Mouse (Mus musculus): ENCODE data around the gene Pbx3. TPM values are rescaled to one million over a fixed set of nuclear protein-coding genes. Genes with fewer than 3 reads are reported as not detected.

Pbx3 gene
- 126 and 187 TPM in 2 replicates for polyA plus RNA-seq (2012; rRNA removed)

DNA sequence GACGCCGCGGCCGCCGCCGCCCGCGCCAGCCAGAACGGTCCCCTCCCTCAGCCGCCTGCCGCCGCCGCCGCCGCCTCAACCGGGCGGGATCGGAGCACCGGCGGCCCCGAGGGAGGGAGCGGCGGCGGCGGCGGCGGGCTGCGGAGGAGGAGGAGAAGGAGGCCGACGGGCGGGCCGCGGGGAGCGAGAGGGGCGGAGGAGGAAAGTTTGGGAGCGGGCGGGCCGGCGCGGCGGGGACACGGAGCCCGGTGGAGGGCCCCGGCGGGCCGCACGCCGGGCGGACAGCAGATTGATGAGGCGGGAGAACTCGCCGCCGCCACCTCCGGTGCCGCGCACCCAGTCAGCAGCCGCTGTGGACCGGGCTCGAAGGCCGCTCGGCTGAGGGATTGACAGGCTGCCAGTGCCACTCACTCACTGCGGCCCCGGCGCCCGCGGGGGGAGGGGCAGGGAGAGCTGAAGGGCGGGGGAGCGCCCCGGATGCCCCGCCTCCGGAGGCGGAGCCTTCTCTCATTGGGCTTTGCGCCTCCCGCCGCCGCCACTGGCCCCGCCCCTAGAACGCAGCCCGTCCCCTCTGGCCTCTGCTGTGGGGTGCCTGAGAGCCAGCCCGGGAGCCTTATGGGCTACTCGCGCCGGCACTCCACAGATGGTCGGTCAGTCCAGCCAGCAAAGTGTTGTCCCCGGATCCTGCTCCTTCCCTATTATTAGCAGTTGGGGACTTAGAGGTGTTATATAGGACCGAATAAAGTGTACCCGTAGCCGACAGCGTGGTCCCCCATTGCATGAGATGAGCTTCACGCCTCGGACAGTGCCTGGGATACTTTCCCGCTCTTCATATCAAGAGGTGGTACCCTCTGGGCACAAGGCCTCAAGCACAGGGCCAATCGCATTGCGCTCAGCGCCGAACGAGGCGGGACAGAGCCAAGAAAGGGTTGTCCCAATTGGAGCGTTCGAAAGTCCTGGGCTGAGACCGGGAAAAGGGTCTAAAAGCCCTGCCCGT is at the start of gene Pbx3:
Gene Pbx3, minus strand, starts transcription at position 838 of the 997 bp plus-strand sequence.
- TF ChIP-seq POLR2A (IDR thresholded peaks at IDR 0.05; ENCODE audit: borderline replicate concordance, extremely low read depth, insufficient read depth, insufficient read length, poor library complexity, severe bottlenecking), result peak; percentile 91
- no peak for TF ChIP-seq CTCF (IDR thresholded peaks at IDR 0.05; ENCODE audit: borderline replicate concordance, extremely low read depth, insufficient read depth, insufficient read length)
- DNase-seq (ENCODE audit: low read depth), result peak; percentile 97

DNA sequence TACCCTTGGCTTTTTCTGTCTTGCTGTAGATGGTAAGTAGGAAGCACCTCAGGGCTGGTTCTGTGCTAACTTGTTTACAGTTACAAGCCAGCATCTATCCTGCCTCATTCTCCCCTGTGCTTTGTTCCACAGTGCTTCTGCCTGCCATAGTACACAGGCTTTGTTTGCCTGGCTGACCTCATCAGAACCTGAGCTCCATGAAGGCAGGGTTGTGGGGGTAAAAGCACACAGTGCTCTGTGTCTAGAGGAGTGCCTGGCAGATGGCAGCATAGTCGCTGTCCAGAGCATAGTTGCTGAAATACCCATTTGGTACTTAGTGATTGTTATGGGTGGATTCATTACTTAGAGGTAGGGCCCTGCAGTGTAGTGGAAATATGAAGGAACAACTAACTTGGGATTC is 47.3 kb upstream of the Pbx3 start:
- TF ChIP-seq CTCF (IDR thresholded peaks at IDR 0.05; ENCODE audit: borderline replicate concordance, extremely low read depth, insufficient read depth, insufficient read length), result no peak
- no peak for TF ChIP-seq POLR2A (IDR thresholded peaks at IDR 0.05; ENCODE audit: borderline replicate concordance, extremely low read depth, insufficient read depth, insufficient read length, poor library complexity, severe bottlenecking)
- no peak for DNase-seq (ENCODE audit: low read depth)

DNA sequence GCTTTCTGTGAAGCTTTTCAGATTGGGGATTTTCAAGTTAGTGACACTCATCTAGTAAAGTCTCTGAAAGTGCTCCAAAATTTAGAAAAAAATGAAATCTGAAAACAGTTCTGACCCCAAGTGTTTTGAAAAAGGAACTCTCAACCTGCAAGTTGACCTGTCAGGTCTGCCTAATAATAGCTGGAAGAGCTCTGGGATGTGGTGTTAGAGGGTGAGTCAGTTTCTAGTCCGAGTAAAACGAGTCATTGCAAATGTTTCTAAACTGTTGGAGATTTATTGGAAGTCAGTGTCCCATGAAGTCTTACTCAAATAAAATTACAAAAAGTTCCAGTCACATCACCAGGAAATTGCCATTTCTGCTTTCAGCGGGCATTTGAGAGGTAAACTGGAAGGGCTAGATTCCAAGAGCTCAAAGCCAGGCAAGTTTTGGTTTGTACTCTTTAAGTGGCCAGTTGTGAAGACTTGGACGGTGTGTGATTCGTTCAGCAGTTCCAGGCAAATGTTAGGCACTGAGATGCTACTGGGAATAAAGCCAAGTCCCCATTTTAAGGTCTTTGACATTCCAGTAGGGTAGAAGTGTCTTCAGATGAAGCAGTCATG is 36.9 kb upstream of the Pbx3 start:
- DNase-seq (ENCODE audit: low read depth), result no peak
- no peak for TF ChIP-seq POLR2A (IDR thresholded peaks at IDR 0.05; ENCODE audit: borderline replicate concordance, extremely low read depth, insufficient read depth, insufficient read length, poor library complexity, severe bottlenecking)
- TF ChIP-seq CTCF (IDR thresholded peaks at IDR 0.05; ENCODE audit: borderline replicate concordance, extremely low read depth, insufficient read depth, insufficient read length), result no peak

DNA sequence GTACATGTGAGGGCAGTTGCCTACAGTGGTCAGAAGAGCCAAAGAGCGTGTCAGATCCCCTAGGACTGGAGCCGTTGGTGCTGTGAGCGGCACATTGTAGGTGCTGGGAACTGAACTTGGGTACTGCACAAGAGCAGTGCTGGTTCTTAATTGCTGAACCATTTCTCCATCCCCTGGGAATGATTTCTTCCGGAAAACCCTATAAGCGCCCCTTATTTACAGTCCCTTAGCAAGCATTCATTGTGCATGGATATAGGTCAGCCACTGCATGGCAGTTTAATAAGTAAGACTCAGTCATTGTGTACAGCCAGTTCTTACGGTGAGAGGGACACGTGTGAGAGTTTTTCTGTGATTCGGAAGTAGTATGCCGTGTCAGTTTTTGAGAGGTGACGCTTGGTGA is 35.4 kb upstream of the Pbx3 start:
- no peak for DNase-seq (ENCODE audit: low read depth)
- TF ChIP-seq POLR2A (IDR thresholded peaks at IDR 0.05; ENCODE audit: borderline replicate concordance, extremely low read depth, insufficient read depth, insufficient read length, poor library complexity, severe bottlenecking), result no peak
- TF ChIP-seq CTCF (IDR thresholded peaks at IDR 0.05; ENCODE audit: borderline replicate concordance, extremely low read depth, insufficient read depth, insufficient read length), result no peak

DNA sequence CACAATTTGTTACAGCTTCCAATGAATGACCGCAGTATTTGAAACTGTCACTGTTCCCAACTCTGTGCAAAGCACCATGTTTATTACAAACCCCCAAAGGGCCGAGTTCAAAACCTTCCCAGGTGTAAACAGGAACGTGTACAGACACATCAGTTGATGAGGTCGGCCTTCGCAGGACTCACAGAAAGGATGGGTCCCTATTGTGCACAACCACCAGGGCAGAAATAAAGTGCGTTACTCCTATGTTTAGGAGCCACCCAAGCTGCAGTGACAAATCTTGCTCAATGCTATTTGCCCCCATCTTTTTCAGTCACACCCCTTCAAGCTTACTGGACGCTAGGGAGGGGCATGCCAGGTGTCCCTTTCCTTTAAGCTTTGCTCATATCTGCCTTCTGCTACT is 34.7 kb upstream of the Pbx3 start:
- no peak for DNase-seq (ENCODE audit: low read depth)
- TF ChIP-seq CTCF (IDR thresholded peaks at IDR 0.05; ENCODE audit: borderline replicate concordance, extremely low read depth, insufficient read depth, insufficient read length) (no peak), POLR2A (IDR thresholded peaks at IDR 0.05; ENCODE audit: borderline replicate concordance, extremely low read depth, insufficient read depth, insufficient read length, poor library complexity, severe bottlenecking) (no peak)

DNA sequence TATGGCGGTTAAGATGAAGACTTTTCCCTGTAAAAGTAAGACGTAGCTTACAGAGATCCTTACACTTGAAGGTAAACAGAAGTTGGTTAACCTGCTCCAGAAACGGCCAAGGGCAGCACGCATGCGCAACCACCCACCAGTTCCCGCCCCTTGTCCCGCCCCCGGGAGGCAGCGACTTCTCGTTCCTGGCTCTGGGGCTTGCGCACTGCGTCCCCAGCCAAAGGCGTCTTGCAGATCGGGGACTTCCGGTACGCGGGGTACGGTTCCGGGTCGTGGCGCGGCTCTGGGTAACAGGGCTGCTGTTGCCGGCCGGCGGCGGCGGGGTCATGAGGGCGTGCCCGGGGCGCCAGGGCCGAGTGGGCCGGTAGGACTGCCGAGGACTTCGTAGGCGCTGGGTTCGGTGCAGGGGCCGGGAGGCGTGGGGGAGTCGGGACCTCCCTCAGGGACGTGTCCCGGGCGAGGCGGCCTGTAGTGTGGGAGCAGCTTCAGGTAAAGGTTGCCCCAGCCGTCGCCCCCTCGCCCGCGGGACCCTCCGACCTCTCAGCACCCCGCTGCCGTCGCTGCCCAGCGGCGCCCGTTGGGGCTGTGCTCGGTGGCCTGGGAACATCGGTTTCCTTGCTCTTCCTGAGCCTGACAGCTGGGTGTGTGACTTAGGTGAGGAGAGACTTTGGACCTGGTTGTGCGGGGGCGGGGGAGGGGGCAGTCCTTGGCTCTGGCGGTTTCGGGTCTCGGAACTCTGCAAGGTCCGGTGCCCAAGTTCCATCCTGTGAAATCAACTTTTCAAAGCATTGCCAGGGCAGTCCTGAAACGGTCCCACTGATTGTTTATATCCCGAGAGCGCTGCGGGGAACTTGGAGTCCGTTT is 33.9 kb upstream of the Pbx3 start, which contains the start of gene Mapkap1:
Gene Mapkap1, plus strand, starts transcription at position 171 of the 864 bp plus-strand sequence.
- TF ChIP-seq CTCF (IDR thresholded peaks at IDR 0.05; ENCODE audit: borderline replicate concordance, extremely low read depth, insufficient read depth, insufficient read length) (no peak), POLR2A (IDR thresholded peaks at IDR 0.05; ENCODE audit: borderline replicate concordance, extremely low read depth, insufficient read depth, insufficient read length, poor library complexity, severe bottlenecking) (peak; percentile 80)
- peak; percentile 99 for DNase-seq (ENCODE audit: low read depth)

DNA sequence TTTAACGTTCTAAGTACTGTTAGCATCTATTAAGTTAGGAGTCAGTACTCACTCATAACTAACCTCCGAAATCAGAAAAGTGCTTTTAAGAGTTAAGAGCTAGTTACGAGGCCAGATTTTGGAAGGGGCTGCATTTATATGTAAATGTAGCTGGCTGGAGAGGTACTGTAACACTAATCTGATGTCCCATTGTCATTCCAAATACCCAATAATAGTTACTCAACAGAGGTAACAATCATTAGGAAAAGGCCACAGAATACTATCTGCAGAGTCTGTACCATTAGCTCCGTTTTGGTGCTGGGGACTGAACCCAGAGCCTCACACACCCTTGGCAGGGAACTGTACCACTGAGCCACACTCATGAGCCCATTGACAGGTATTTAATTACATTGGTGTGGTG is 26.6 kb upstream of the Pbx3 start:
- DNase-seq (ENCODE audit: low read depth), result no peak
- TF ChIP-seq CTCF (IDR thresholded peaks at IDR 0.05; ENCODE audit: borderline replicate concordance, extremely low read depth, insufficient read depth, insufficient read length), result no peak
- TF ChIP-seq POLR2A (IDR thresholded peaks at IDR 0.05; ENCODE audit: borderline replicate concordance, extremely low read depth, insufficient read depth, insufficient read length, poor library complexity, severe bottlenecking), result no peak

DNA sequence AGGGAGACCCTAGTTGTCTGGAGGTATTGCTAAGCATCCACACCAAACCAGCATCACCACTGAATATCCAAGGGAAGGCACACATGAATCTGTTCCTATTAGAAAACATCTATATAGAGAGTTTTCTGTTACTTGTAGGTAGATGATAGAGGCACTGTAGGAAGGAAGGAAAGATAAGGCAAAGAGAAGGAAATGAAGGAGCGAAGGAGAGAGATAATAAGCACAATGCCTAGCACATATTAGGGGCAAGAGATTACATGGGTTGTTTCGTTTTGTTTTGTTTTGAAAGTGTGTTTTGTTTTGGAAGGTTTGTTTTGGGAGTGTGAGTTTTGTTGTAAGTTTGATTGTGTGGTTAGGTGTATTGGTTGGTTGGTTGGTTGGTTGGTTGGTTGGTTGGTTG is 6.0 kb upstream of the Pbx3 start:
- no peak for TF ChIP-seq CTCF (IDR thresholded peaks at IDR 0.05; ENCODE audit: borderline replicate concordance, extremely low read depth, insufficient read depth, insufficient read length)
- no peak for TF ChIP-seq POLR2A (IDR thresholded peaks at IDR 0.05; ENCODE audit: borderline replicate concordance, extremely low read depth, insufficient read depth, insufficient read length, poor library complexity, severe bottlenecking)
- no peak for DNase-seq (ENCODE audit: low read depth)

DNA sequence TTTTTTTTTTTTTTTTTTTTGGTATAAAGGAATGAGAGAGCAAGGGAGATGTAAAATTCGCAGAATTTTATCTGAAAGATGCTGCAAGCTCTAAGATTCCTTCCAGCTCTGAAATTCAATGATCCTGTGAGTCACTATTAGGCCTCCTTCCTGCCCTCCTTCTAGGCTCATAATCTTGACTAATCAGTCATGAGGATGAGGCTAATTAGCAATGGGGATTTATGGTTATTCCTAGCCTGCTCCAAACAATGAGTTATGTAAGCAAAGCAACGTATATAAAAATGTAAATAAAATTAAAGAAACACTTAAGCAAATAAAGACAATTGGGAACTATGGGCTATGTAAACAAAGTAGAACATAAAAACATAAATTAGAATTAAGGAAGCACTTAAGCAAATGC is 1.4 kb upstream of the Pbx3 start:
- TF ChIP-seq POLR2A (IDR thresholded peaks at IDR 0.05; ENCODE audit: borderline replicate concordance, extremely low read depth, insufficient read depth, insufficient read length, poor library complexity, severe bottlenecking) (no peak), CTCF (IDR thresholded peaks at IDR 0.05; ENCODE audit: borderline replicate concordance, extremely low read depth, insufficient read depth, insufficient read length) (no peak)
- no peak for DNase-seq (ENCODE audit: low read depth)

DNA sequence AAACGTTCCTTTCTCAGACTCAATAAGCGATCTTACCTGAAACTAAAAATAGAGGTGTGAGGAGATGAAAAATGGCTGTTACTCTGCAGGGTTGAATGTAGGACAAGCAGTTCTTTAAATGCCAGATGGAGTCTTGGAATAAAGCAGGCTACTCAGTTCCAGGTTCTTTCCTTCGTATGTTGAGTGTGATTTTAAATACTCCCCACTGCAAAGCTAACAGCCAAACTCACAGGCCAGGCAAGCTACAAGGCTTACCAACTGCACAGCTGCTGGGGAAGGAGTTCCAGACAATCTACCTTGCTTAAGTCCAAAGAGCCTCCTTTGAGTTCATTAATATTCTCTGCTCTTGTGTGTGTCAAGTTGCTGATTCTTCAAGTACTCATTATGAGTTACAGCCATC is 944 bp upstream of the Pbx3 start:
- TF ChIP-seq CTCF (IDR thresholded peaks at IDR 0.05; ENCODE audit: borderline replicate concordance, extremely low read depth, insufficient read depth, insufficient read length) (no peak), POLR2A (IDR thresholded peaks at IDR 0.05; ENCODE audit: borderline replicate concordance, extremely low read depth, insufficient read depth, insufficient read length, poor library complexity, severe bottlenecking) (no peak)

More for the DNA sequence above, 944 bp upstream of the Pbx3 start:
- DNase-seq (ENCODE audit: low read depth), result peak; percentile 59

Data from brain, embryonic 14.5 days (tissue).